Mouse (Mus musculus): ENCODE results near the gene Prl3d2. TPM values are rescaled to one million over a fixed set of nuclear protein-coding genes. Genes with fewer than 3 reads are reported as not detected.

Prl3d2 gene
- not detected in 2 replicates for total RNA-seq (2023)

GRCm38 (mm10) chr13:27121398-27121797 is at the start of gene Prl3d2:
Prl3d2 (plus strand) TSS chr13:27121698.

GRCm38 (mm10) chr13:27093890-27094289 is 27.6 kb upstream of the Prl3d2 start, which contains the start of gene Prl3d1:
Prl3d1 (plus strand) TSS chr13:27094190.

DNA sequence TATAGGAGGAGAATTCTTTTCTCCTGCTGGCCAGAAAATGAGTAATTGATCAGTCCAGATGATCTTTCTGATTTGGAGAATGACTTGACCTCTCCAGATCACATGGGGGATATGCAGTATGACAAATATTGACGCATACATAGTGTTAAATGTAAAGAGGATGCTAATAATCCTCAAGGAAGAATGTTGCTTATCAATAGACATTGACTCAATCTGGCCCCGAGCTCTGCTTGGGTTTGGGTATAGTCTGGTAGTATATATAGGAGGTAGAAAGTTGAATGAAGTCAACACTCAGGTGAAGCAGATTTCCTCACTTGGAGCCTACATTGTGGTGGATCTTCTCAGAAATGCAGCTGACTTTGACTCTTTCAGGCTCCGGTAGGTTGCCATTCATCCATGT is 35.0 kb downstream of the Prl3d2 start, which contains the start of gene Prl3d3:
Gene Prl3d3 (plus strand): TSS at position 301 of the 400 bp plus-strand sequence.

Other genes starting within 250 kb of the Prl3d2 start
- not detected in 2 replicates for gene Prl, start 64.1 kb upstream of the Prl3d2 start, total RNA-seq (2023)
- gene Prl3d1, start 27.5 kb upstream of the Prl3d2 start, total RNA-seq (2023) = not detected in 2 replicates
- not detected in 2 replicates for gene Prl3d3, start 35.1 kb downstream of the Prl3d2 start, total RNA-seq (2023)
- gene Prl3c1, start 75.0 kb downstream of the Prl3d2 start, total RNA-seq (2023) = not detected in 2 replicates
- not detected in 2 replicates for gene Prl3b1, start 120.1 kb downstream of the Prl3d2 start, total RNA-seq (2023)
- not detected in 2 replicates for gene Prl3a1, start 137.7 kb downstream of the Prl3d2 start, total RNA-seq (2023)
- not detected in 2 replicates for gene Prl6a1, start 190.9 kb downstream of the Prl3d2 start, total RNA-seq (2023)
- not detected in 2 replicates for gene Prl8a2, start 224.0 kb downstream of the Prl3d2 start, total RNA-seq (2023)

All from neutrophil, adult 65 days (primary cell).